Mouse (Mus musculus) small intestine, adult 2 months (tissue): ENCODE results near the gene Llgl1.

Experiments
- CTCF ChIP-seq: fragments of 200-500 bp; IDR thresholded peaks from 2 replicates; pipeline ENCODE4 v1.5.1; 2012; ENCODE audit warnings: low read depth, mild to moderate bottlenecking, control low read depth, inconsistent platforms, low read length, moderate library complexity, mixed read lengths; ENCODE audit not compliant: insufficient replicate concordance, insufficient read length; ENCODE audit errors: extremely low read depth
- POLR2A ChIP-seq: fragments of 200-500 bp; IDR thresholded peaks from 2 replicates; pipeline ENCODE4 v1.6.1; 2012; ENCODE audit warnings: low read depth, mild to moderate bottlenecking, control low read depth, inconsistent platforms, low read length, moderate library complexity

DNA sequence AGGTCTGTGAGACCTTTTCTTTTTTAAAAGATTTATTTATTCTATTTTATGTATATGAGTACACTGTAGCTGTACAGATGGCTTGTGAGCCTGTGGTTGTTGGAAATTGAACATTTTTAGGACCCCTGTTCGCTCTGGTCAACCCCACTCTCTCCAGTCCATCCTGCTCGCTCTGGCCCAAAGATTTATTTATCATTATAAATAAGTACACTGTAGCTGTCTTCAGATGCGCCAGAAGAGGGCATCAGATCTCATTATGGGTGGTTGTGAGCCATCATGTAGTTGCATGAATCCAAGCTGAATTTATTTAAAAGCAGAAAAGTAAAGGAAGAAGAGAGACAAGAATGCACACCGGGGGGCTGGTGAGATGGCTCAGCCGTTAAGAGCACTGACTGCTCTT is 35.7 kb downstream of the Llgl1 start:
- TF ChIP-seq CTCF (no peak), POLR2A (no peak)
